Mouse (Mus musculus): ENCODE results near the gene Tbxas1. TPM values are rescaled to one million over a fixed set of nuclear protein-coding genes. Genes with fewer than 3 reads are reported as not detected.
A peak's percentile ranks its signal among the peaks of the same experiment; 100 is the strongest.

Gene Tbxas1
- total and polyA plus RNA-seq, 3 experiments = not detected

DNA sequence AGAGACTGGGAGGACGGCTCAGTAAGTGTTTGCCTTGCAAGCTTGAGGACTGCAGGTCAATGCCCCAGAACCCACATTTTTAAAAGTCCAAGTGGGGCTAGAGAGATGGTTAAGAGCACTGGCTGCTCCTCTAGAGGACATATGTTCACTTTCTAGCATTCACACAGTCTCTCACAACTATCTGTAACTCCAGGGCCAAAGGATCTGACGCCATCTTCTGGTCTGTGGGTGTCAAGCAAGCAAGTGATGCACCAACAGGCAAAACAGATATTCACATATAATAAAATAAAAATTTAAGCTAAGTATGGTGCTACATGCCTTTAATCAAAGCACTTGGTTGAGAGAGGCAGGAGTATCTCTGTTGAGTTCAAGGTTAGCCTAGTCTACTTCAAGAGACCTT lies 231.6 kb downstream of the Tbxas1 start:
- TF ChIP-seq SMC3 (IDR thresholded peaks at IDR 0.05; ENCODE audit: low read depth, low read length) = 0 out of 2 replicates have a peak, but pooled peaks have one; percentile 9
- TF ChIP-seq CTCF (conservative IDR thresholded peaks at IDR 0.05 in 1 of 2, IDR thresholded peaks at IDR 0.05 in 1 of 2; ENCODE audit: low read depth in 2 of 2, low read length in 2 of 2) = peak in 1 of 2 experiments; percentile 51; a peak in 2 of 4 replicates
- no peak for TF ChIP-seq MXI1 (IDR thresholded peaks at IDR 0.05; ENCODE audit: low read depth, low read length)
- peak; percentile 52 for TF ChIP-seq RAD21 (IDR thresholded peaks at IDR 0.05; ENCODE audit: low read depth, low read length)
- Histone ChIP-seq H3K27ac (ENCODE audit: insufficient read depth, low read depth) (no peak overlapping the region), H3K4me3 (replicated peaks in 1 of 3; ENCODE audit: low read depth in 2 of 3, low read length in 2 of 3, poor library complexity in 1 of 3) (no peak overlapping the region), H3K4me2 (ENCODE audit: insufficient read depth, low read depth, poor library complexity, severe bottlenecking) (no peak overlapping the region), H3K79me2 (replicated peaks; ENCODE audit: control insufficient read depth, extremely low read depth, insufficient read depth, poor library complexity, severe bottlenecking) (no peaks in the 10 kb centered on the region), H3K4me1 (ENCODE audit: control insufficient read depth in 1 of 2, insufficient read depth in 2 of 2) (no peaks in the 10 kb centered on the region), H3K27me3 (replicated peaks) (no peaks in the 10 kb centered on the region), H3K36me3 (replicated peaks in 1 of 2; ENCODE audit: control insufficient read depth in 1 of 2, insufficient read depth in 1 of 2, low read length in 1 of 2) (no peaks in the 10 kb centered on the region), H3K9me3 (replicated peaks; ENCODE audit: low read length) (no peaks in the 10 kb centered on the region), H3K9ac (ENCODE audit: insufficient read depth, low read depth) (no peak overlapping the region)
- in situ Hi-C loops (cut with MboI; ENCODE audit: low pct_ligation_motif_present, low pct_unique_long_range_greater_than_20kb, low sequenced_read_pairs) = no loop called here
- DNase-seq (ENCODE audit: extremely low read depth) = peak; percentile 29
- dilution Hi-C loops (cut with MboI; ENCODE audit: extremely low pct_ligation_motif_present, extremely low pct_unique_long_range_greater_than_20kb, low sequenced_read_pairs) = no loop called here

DNA sequence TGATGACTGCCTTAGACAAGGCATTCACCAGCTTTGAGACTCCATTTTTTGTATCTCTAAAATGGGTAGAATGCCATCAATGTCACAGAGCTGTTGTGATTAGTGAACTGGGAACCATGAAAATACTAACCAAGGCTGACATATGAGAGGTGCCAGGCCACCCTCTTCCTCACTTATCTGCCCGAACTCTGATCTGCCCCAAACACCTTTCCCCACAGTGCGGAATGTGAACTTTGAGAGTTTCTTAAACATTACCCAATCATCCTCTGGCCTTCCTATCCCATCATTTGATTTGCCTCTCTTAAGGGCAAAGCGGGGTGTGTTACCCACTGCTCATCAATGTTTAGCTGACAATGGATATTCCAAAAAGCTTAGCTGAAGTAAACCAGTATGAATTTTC lies 237.5 kb downstream of the Tbxas1 start:
- dilution Hi-C loops (cut with MboI; ENCODE audit: extremely low pct_ligation_motif_present, extremely low pct_unique_long_range_greater_than_20kb, low sequenced_read_pairs) = no loop called here
- Histone ChIP-seq H3K9ac (ENCODE audit: insufficient read depth, low read depth) (no peak overlapping the region), H3K36me3 (replicated peaks in 1 of 2; ENCODE audit: control insufficient read depth in 1 of 2, insufficient read depth in 1 of 2, low read length in 1 of 2) (no peaks in the 10 kb centered on the region), H3K79me2 (replicated peaks; ENCODE audit: control insufficient read depth, extremely low read depth, insufficient read depth, poor library complexity, severe bottlenecking) (no peaks in the 10 kb centered on the region), H3K4me1 (ENCODE audit: control insufficient read depth in 1 of 2, insufficient read depth in 2 of 2) (no peaks in the 10 kb centered on the region), H3K4me3 (replicated peaks in 1 of 3; ENCODE audit: low read depth in 2 of 3, low read length in 2 of 3, poor library complexity in 1 of 3) (no peak overlapping the region), H3K27me3 (replicated peaks) (no peaks in the 10 kb centered on the region), H3K4me2 (ENCODE audit: insufficient read depth, low read depth, poor library complexity, severe bottlenecking) (no peak overlapping the region), H3K9me3 (replicated peaks; ENCODE audit: low read length) (peaks cover 4% of the 10 kb centered on the region), H3K27ac (ENCODE audit: insufficient read depth, low read depth) (no peak overlapping the region)
- no peak for DNase-seq (ENCODE audit: extremely low read depth)
- in situ Hi-C loops (cut with MboI; ENCODE audit: low pct_ligation_motif_present, low pct_unique_long_range_greater_than_20kb, low sequenced_read_pairs) = no loop called here
- TF ChIP-seq MXI1 (IDR thresholded peaks at IDR 0.05; ENCODE audit: low read depth, low read length) (no peak), ZC3H11A (IDR thresholded peaks at IDR 0.05; ENCODE audit: low read depth, low read length) (no peak), PAX5 (IDR thresholded peaks at IDR 0.05; ENCODE audit: low read length) (no peak), MYC (IDR thresholded peaks at IDR 0.05; ENCODE audit: low read depth, low read length) (no peak), POLR2A (IDR thresholded peaks at IDR 0.05; ENCODE audit: low read depth, low read length) (no peak), USF2 (conservative IDR thresholded peaks at IDR 0.05; ENCODE audit: low read depth, low read length) (no peak), POLR2AphosphoS2 (IDR thresholded peaks at IDR 0.05; ENCODE audit: low read depth, low read length) (no peak), ETS1 (conservative IDR thresholded peaks at IDR 0.05; ENCODE audit: low read depth, low read length) (no peak), CHD2 (IDR thresholded peaks at IDR 0.05; ENCODE audit: low read length) (no peak)

DNA sequence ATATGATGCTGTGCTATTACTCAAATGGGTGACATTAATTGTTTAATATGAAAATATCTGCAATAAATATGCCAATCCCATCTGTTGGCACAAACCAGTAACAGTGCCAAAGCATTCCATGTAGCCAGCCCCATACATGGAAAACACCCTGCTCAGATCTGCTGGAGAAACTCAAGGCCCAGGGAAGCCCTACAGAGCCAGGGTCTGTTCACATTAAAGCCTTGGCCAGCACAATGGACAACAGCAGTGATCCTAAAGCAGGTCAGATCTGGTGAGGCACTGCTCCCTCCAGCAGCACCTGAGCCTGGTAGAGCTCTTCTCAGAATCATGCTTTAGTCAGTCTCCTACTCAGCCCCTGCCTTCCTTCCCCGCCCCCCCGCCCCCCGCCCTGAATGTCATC lies 237.9 kb downstream of the Tbxas1 start:
- H3K36me3 ChIP-seq (replicated peaks in 1 of 2; ENCODE audit: control insufficient read depth in 1 of 2, insufficient read depth in 1 of 2, low read length in 1 of 2) = no peaks in the 10 kb centered on the region
- H3K79me2 ChIP-seq (replicated peaks; ENCODE audit: control insufficient read depth, extremely low read depth, insufficient read depth, poor library complexity, severe bottlenecking) = no peaks in the 10 kb centered on the region
- no peaks in the 10 kb centered on the region for H3K4me1 ChIP-seq (ENCODE audit: control insufficient read depth in 1 of 2, insufficient read depth in 2 of 2)
- dilution Hi-C loops (cut with MboI; ENCODE audit: extremely low pct_ligation_motif_present, extremely low pct_unique_long_range_greater_than_20kb, low sequenced_read_pairs) = no loop called here
- H3K27ac ChIP-seq (ENCODE audit: insufficient read depth, low read depth) = no peak overlapping the region
- peaks cover 7% of the 10 kb centered on the region for H3K9me3 ChIP-seq (replicated peaks; ENCODE audit: low read length)
- H3K4me3 ChIP-seq (replicated peaks in 1 of 3; ENCODE audit: low read depth in 2 of 3, low read length in 2 of 3, poor library complexity in 1 of 3) = no peak overlapping the region
- TF ChIP-seq ZC3H11A (IDR thresholded peaks at IDR 0.05; ENCODE audit: low read depth, low read length) = no peak
- no peak for TF ChIP-seq ZNF384 (IDR thresholded peaks at IDR 0.05; ENCODE audit: low read depth, low read length)
- no peak for TF ChIP-seq POLR2AphosphoS2 (IDR thresholded peaks at IDR 0.05; ENCODE audit: low read depth, low read length)
- no peak for TF ChIP-seq ELF1 (IDR thresholded peaks at IDR 0.05; ENCODE audit: low read depth, low read length)
- no peak for TF ChIP-seq SMC3 (IDR thresholded peaks at IDR 0.05; ENCODE audit: low read depth, low read length)
- TF ChIP-seq ETS1 (conservative IDR thresholded peaks at IDR 0.05; ENCODE audit: low read depth, low read length) = no peak
- no peak for TF ChIP-seq MYC (IDR thresholded peaks at IDR 0.05; ENCODE audit: low read depth, low read length)
- TF ChIP-seq MXI1 (IDR thresholded peaks at IDR 0.05; ENCODE audit: low read depth, low read length) = no peak
- no peak for TF ChIP-seq JUND (conservative IDR thresholded peaks at IDR 0.05; ENCODE audit: low read depth, low read length)
- TF ChIP-seq EP300 (IDR thresholded peaks at IDR 0.05; ENCODE audit: low read length) = no peak
- no peak for TF ChIP-seq MAX (IDR thresholded peaks at IDR 0.05; ENCODE audit: low read length)
- no peak for TF ChIP-seq GABPA (IDR thresholded peaks at IDR 0.05; ENCODE audit: insufficient replicate concordance, low read depth, low read length)
- in situ Hi-C loops (cut with MboI; ENCODE audit: low pct_ligation_motif_present, low pct_unique_long_range_greater_than_20kb, low sequenced_read_pairs) = no loop called here
- H3K9ac ChIP-seq (ENCODE audit: insufficient read depth, low read depth) = no peak overlapping the region
- no peak overlapping the region for H3K4me2 ChIP-seq (ENCODE audit: insufficient read depth, low read depth, poor library complexity, severe bottlenecking)
- no peaks in the 10 kb centered on the region for H3K27me3 ChIP-seq (replicated peaks)
- DNase-seq (ENCODE audit: extremely low read depth) = no peak

All from CH12.LX (cell line).